Mouse (Mus musculus): ENCODE data around the gene Eif1. TPM values are rescaled to one million over a fixed set of nuclear protein-coding genes. Genes with fewer than 3 reads are reported as not detected.

The Eif1 gene
- total RNA-seq, 1 experiment = 322 TPM

DNA sequence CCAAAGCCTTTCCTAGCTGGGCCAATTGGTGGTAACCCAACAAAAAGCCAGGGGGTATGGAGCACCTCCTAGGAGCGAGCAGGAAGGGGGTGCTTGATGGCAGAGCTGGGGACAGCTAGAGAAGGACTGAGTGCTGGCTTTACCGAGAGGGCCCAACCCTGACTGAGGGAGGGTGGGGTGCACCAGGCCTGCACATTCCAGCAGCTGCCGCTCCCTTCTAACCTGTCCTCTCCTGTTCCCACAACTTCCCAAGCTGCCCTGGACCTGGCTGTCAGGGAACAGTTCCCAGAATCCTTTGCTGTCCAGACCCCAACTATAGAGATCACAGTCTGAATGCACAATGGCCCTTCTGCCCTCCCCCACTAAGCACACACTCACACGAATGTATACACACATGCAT is 34.7 kb upstream of the Eif1 start:
- no peak overlapping the region for H3K4me3 ChIP-seq (ENCODE audit: insufficient read depth in 1 of 2, low read depth in 1 of 2, low read length in 2 of 2, poor library complexity in 1 of 2, severe bottlenecking in 1 of 2)
- H3K27ac ChIP-seq (ENCODE audit: insufficient read depth, low read depth, low read length, poor library complexity, severe bottlenecking) = no peak overlapping the region
- TF ChIP-seq HCFC1 (IDR thresholded peaks at IDR 0.05; ENCODE audit: borderline replicate concordance, insufficient read depth, low read length) (no peak), ZC3H11A (IDR thresholded peaks at IDR 0.05; ENCODE audit: borderline replicate concordance, low read depth, low read length) (no peak), MAFK (IDR thresholded peaks at IDR 0.05; ENCODE audit: insufficient read depth, low read depth, low read length) (no peak), CHD2 (IDR thresholded peaks at IDR 0.05; ENCODE audit: low read depth, low read length) (no peak), ZNF384 (IDR thresholded peaks at IDR 0.05; ENCODE audit: low read depth, low read length) (no peak)
- no peak for DNase-seq (ENCODE audit: low read depth, low spot score)
- in situ Hi-C loops (cut with MboI; ENCODE audit: low sequenced_read_pairs in 2 of 2, unreplicated experiment in 2 of 2) = loop anchor here in 1 of 2 experiments (5.0 to 25.0 kb wide), 2 partner anchors 213 to 898 kb away; partner anchors contain the start of gene Krt10
- no peaks in the 10 kb centered on the region for H3K36me3 ChIP-seq (ENCODE audit: control insufficient read depth, insufficient read depth, low read length, poor library complexity, severe bottlenecking)
- no peaks in the 10 kb centered on the region for H3K9me3 ChIP-seq (ENCODE audit: control insufficient read depth, insufficient read depth, low read depth, low read length)
- H3K9ac ChIP-seq (ENCODE audit: insufficient read depth, low read depth, low read length, poor library complexity, severe bottlenecking) = no peak overlapping the region
- peaks cover 0 to 32% of the 10 kb centered on the region in 2 experiments; a peak in 3 of 4 replicates for H3K4me1 ChIP-seq (ENCODE audit: control insufficient read depth in 2 of 2, insufficient read depth in 2 of 2, low read length in 2 of 2, poor library complexity in 1 of 2)

DNA sequence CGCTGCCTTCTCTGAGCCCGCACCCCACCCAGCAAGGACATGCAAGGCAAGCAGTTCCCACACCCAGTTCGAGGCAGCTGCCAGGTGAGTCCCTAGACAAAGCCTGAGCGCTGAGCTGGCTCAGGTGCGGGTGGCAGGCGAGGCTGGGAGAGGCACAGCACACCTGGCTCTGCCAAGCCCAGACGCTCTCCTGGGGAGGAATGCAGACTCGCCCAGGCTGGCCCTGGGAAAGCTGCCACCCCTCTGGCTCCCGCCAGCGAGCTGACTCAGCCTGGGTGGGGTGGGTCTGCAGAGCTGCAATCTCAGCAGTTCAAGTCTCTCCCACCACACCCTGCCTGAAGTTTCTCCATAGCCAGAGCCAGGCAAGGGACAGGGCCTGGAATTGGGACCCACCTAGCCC is 32.7 kb upstream of the Eif1 start:
- no peaks in the 10 kb centered on the region for H3K9me3 ChIP-seq (ENCODE audit: control insufficient read depth, insufficient read depth, low read depth, low read length)
- H3K36me3 ChIP-seq (ENCODE audit: control insufficient read depth, insufficient read depth, low read length, poor library complexity, severe bottlenecking) = no peaks in the 10 kb centered on the region
- peaks cover 0 to 27% of the 10 kb centered on the region in 2 experiments; a peak in 3 of 4 replicates for H3K4me1 ChIP-seq (ENCODE audit: control insufficient read depth in 2 of 2, insufficient read depth in 2 of 2, low read length in 2 of 2, poor library complexity in 1 of 2)
- TF ChIP-seq CHD2 (IDR thresholded peaks at IDR 0.05; ENCODE audit: low read depth, low read length) (no peak), MAFK (IDR thresholded peaks at IDR 0.05; ENCODE audit: insufficient read depth, low read depth, low read length) (0 out of 2 replicates have a peak, but pooled peaks have one; percentile 50)
- H3K27ac ChIP-seq (ENCODE audit: insufficient read depth, low read depth, low read length, poor library complexity, severe bottlenecking) = no peak overlapping the region
- in situ Hi-C loops (cut with MboI; ENCODE audit: low sequenced_read_pairs in 2 of 2, unreplicated experiment in 2 of 2) = loop anchor here in 1 of 2 experiments (25.0 kb wide), 1 partner anchor 900 kb away; the partner anchor contains the start of gene Krt10
- DNase-seq (ENCODE audit: low read depth, low spot score) = no peak
- H3K9ac ChIP-seq (ENCODE audit: insufficient read depth, low read depth, low read length, poor library complexity, severe bottlenecking) = 0 out of 2 replicates have a peak overlapping the region, but pooled peaks have one; percentile 7
- peak overlapping the region; percentile 3 to 31; a peak in 1 of 4 replicates for H3K4me3 ChIP-seq (ENCODE audit: insufficient read depth in 1 of 2, low read depth in 1 of 2, low read length in 2 of 2, poor library complexity in 1 of 2, severe bottlenecking in 1 of 2)

DNA sequence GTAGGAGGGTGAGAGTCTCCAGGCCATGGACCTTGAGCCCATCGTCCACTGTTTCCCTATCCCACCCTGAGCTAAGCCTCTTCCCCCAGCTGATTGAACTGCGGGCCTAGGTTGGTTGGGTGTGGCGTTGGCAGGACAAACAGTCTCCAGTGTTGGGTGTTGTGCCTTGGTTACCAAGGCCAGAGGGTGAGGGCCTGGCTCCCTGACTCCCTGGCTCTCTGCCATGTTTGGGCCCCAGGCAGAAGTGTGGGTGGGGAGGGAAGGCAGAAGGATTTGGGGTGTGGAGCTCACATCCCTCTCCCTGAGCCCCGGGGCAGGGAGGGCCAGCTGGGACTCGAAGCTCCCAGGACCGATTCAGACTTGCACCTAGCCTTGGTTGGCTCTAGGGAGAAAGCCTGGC is 30.7 kb upstream of the Eif1 start:
- in situ Hi-C loops (cut with MboI; ENCODE audit: low sequenced_read_pairs in 2 of 2, unreplicated experiment in 2 of 2) = loop anchor here in 1 of 2 experiments (25.0 kb wide), 1 partner anchor 902 kb away; the partner anchor contains the start of gene Krt10
- no peak overlapping the region for H3K27ac ChIP-seq (ENCODE audit: insufficient read depth, low read depth, low read length, poor library complexity, severe bottlenecking)
- DNase-seq (ENCODE audit: low read depth, low spot score) = no peak

DNA sequence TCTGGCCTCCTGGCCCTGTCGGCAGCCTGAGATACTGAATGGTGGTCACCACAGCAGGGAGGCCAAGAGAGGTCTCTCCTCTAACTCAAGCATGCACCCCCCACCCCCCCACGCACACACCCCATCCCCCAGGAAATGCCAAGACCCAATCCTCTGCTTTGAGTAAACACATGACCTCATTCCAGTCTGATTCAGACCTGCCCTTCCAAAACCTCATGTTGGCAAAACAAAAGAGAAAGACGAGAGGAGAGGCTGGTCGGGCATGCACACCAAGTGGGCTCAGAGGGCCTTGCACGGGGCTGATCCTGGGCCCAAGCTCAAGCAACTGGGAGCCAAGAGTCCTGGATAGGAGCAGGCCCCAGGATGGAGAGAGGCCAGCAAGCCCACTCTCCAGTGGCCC is 29.4 kb upstream of the Eif1 start:
- Histone ChIP-seq H3K27ac (ENCODE audit: insufficient read depth, low read depth, low read length, poor library complexity, severe bottlenecking) (no peak overlapping the region), H3K4me3 (ENCODE audit: insufficient read depth in 1 of 2, low read depth in 1 of 2, low read length in 2 of 2, poor library complexity in 1 of 2, severe bottlenecking in 1 of 2) (no peak overlapping the region), H3K9me3 (ENCODE audit: control insufficient read depth, insufficient read depth, low read depth, low read length) (no peaks in the 10 kb centered on the region), H3K9ac (ENCODE audit: insufficient read depth, low read depth, low read length, poor library complexity, severe bottlenecking) (no peak overlapping the region), H3K4me1 (ENCODE audit: control insufficient read depth in 2 of 2, insufficient read depth in 2 of 2, low read length in 2 of 2, poor library complexity in 1 of 2) (peaks cover 0 to 24% of the 10 kb centered on the region in 2 experiments; a peak in 3 of 4 replicates), H3K36me3 (ENCODE audit: control insufficient read depth, insufficient read depth, low read length, poor library complexity, severe bottlenecking) (no peaks in the 10 kb centered on the region)
- in situ Hi-C loops (cut with MboI; ENCODE audit: low sequenced_read_pairs in 2 of 2, unreplicated experiment in 2 of 2) = loop anchor here (5.0 to 25.0 kb wide), 6 partner anchors 85 to 903 kb away; partner anchors contain the start of genes Krt10 (in 1 of the 2) and Krt14 (in 1 of the 2)
- TF ChIP-seq MAFK (IDR thresholded peaks at IDR 0.05; ENCODE audit: insufficient read depth, low read depth, low read length) (no peak), ZC3H11A (IDR thresholded peaks at IDR 0.05; ENCODE audit: borderline replicate concordance, low read depth, low read length) (no peak), HCFC1 (IDR thresholded peaks at IDR 0.05; ENCODE audit: borderline replicate concordance, insufficient read depth, low read length) (no peak), ZNF384 (IDR thresholded peaks at IDR 0.05; ENCODE audit: low read depth, low read length) (no peak), CHD2 (IDR thresholded peaks at IDR 0.05; ENCODE audit: low read depth, low read length) (no peak)
- DNase-seq (ENCODE audit: low read depth, low spot score) = no peak

More for the DNA sequence above, 30.7 kb upstream of the Eif1 start:
- H3K9me3 ChIP-seq (ENCODE audit: control insufficient read depth, insufficient read depth, low read depth, low read length) = no peaks in the 10 kb centered on the region
- H3K9ac ChIP-seq (ENCODE audit: insufficient read depth, low read depth, low read length, poor library complexity, severe bottlenecking) = no peak overlapping the region
- no peak overlapping the region for H3K4me3 ChIP-seq (ENCODE audit: insufficient read depth in 1 of 2, low read depth in 1 of 2, low read length in 2 of 2, poor library complexity in 1 of 2, severe bottlenecking in 1 of 2)
- H3K4me1 ChIP-seq (ENCODE audit: control insufficient read depth in 2 of 2, insufficient read depth in 2 of 2, low read length in 2 of 2, poor library complexity in 1 of 2) = peaks cover 0 to 30% of the 10 kb centered on the region in 2 experiments; a peak in 3 of 4 replicates
- no peaks in the 10 kb centered on the region for H3K36me3 ChIP-seq (ENCODE audit: control insufficient read depth, insufficient read depth, low read length, poor library complexity, severe bottlenecking)
- TF ChIP-seq ZNF384 (IDR thresholded peaks at IDR 0.05; ENCODE audit: low read depth, low read length) (no peak), MAFK (IDR thresholded peaks at IDR 0.05; ENCODE audit: insufficient read depth, low read depth, low read length) (no peak), HCFC1 (IDR thresholded peaks at IDR 0.05; ENCODE audit: borderline replicate concordance, insufficient read depth, low read length) (no peak), CHD2 (IDR thresholded peaks at IDR 0.05; ENCODE audit: low read depth, low read length) (no peak), ZC3H11A (IDR thresholded peaks at IDR 0.05; ENCODE audit: borderline replicate concordance, low read depth, low read length) (no peak)

Measured in ES-E14 (cell line).